Mouse (Mus musculus) myocyte (in vitro differentiated cells): ENCODE data around the gene Synpo2l.

Source experiments
- CEBPB ChIP-seq: IDR thresholded peaks from 2 replicates; pipeline ENCODE4 v1.6.1; 2011; ENCODE audit warnings: mild to moderate bottlenecking, moderate library complexity; ENCODE audit not compliant: poor library complexity, insufficient read depth, severe bottlenecking
- E2F4 ChIP-seq: IDR thresholded peaks from one replicate; pipeline ENCODE4 v1.6.1; 2011; ENCODE audit warnings: mild to moderate bottlenecking, control low read depth, moderate library complexity; ENCODE audit not compliant: insufficient read depth
- MAX ChIP-seq: IDR thresholded peaks from one replicate; pipeline ENCODE4 v1.6.1; 2011; ENCODE audit warnings: low read depth, mild to moderate bottlenecking, control low read depth
- MYOG ChIP-seq, 3 experiments: IDR thresholded peaks; one replicate each; pipeline ENCODE4 v1.6.1; 2011; ENCODE audit warnings: control low read depth in 2 of 3, low read depth in 2 of 3, mild to moderate bottlenecking in 2 of 3; ENCODE audit not compliant: insufficient read length in 2 of 3, control insufficient read depth in 1 of 3, insufficient read depth in 1 of 3
- POLR2A ChIP-seq: IDR thresholded peaks from one replicate; pipeline ENCODE4 v1.6.1; 2011; ENCODE audit warnings: low read depth, mild to moderate bottlenecking, control low read depth, moderate library complexity; ENCODE audit not compliant: insufficient read length
- POLR2AphosphoS2 ChIP-seq: IDR thresholded peaks from one replicate; pipeline ENCODE4 v1.6.1; 2011; ENCODE audit warnings: low read depth, control low read depth; ENCODE audit not compliant: insufficient read length
- USF1 ChIP-seq: IDR thresholded peaks from one replicate; pipeline ENCODE4 v1.6.1; 2011; ENCODE audit warnings: low read depth, mild to moderate bottlenecking, control low read depth, moderate library complexity

DNA sequence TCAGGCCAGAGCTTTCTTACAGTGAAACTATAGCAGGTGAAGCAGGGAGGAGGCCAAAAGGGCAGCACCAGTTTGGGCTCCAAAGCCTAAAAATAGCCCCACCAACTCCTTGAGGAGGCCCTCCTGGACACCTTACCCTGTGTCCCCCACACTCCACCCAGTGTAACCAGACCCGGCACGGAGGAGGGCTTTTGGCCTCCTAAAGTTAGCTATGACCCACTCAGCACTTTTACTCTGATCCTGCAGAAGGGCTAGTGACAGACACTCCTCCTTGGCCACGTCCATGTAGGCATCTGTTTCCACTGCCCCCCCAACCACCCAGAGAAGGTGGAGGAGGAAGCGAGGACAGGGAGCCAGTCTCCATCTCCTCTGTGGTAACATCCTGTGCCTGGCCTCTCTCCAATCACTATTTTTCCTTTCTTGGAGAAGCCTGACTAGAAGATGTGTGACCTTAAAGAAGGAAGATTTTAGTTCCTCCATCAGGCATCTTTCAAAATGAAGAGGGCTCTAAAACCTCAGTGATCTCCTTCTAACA is 16.4 kb downstream of the Synpo2l start:
- TF ChIP-seq MYOG (IDR thresholded peaks at IDR 0.05; ENCODE audit: control insufficient read depth in 1 of 3, insufficient read depth in 1 of 3, insufficient read length in 2 of 3, low read depth in 2 of 3): peak in 1 of 3 experiments; percentile 4
- TF ChIP-seq POLR2A: no peak
- no peak for TF ChIP-seq USF1
- TF ChIP-seq E2F4: no peak
- no peak for TF ChIP-seq MAX
- TF ChIP-seq POLR2AphosphoS2: no peak
- no peak for TF ChIP-seq CEBPB
